Mouse (Mus musculus) right cerebral cortex, postnatal 25 days (tissue): ENCODE results near the gene Fcgrt.

ENCODE experiments used
- DNase-seq: peaks from one replicate; pipeline ENCODE4 v3.0.0; 2022

Gene Fcgrt

GRCm38 (mm10) chr7:45082401-45083299, 21.0 kb downstream of the Fcgrt start:
- DNase-seq: no peak

- DNase-seq: no peak
These were observed 22.6 kb downstream of the Fcgrt start for GRCm38 (mm10) chr7:45081016-45081415.

- DNase-seq: peak; percentile 81
These were observed 23.8 kb downstream of the Fcgrt start for GRCm38 (mm10) chr7:45079856-45080255.

- peak; percentile 53 for DNase-seq
These were observed 25.1 kb downstream of the Fcgrt start for GRCm38 (mm10) chr7:45078513-45078912.

GRCm38 (mm10) chr7:45077829-45078228, 25.8 kb downstream of the Fcgrt start:
- DNase-seq: no peak

GRCm38 (mm10) chr7:45077322-45077721, 26.3 kb downstream of the Fcgrt start:
- no peak for DNase-seq

- DNase-seq: no peak
These were observed 27.1 kb downstream of the Fcgrt start for GRCm38 (mm10) chr7:45076501-45076900.

- DNase-seq: no peak
These were observed 28.2 kb downstream of the Fcgrt start for GRCm38 (mm10) chr7:45075405-45075804.

GRCm38 (mm10) chr7:45073949-45074348, 29.7 kb downstream of the Fcgrt start:
- no peak for DNase-seq

- no peak for DNase-seq
These were observed 30.4 kb downstream of the Fcgrt start for GRCm38 (mm10) chr7:45073171-45073707.

GRCm38 (mm10) chr7:45072230-45072629, 31.4 kb downstream of the Fcgrt start:
- DNase-seq: no peak

GRCm38 (mm10) chr7:45069671-45070070, 34.0 kb downstream of the Fcgrt start:
- DNase-seq: no peak

- no peak for DNase-seq
These were observed 35.7 kb downstream of the Fcgrt start for GRCm38 (mm10) chr7:45068000-45068318.

- no peak for DNase-seq
These were observed 36.3 kb downstream of the Fcgrt start for GRCm38 (mm10) chr7:45067190-45067999.

GRCm38 (mm10) chr7:45062239-45062835, 41.3 kb downstream of the Fcgrt start, which contains the start of the genes Nosip and Prrg2:
Gene Nosip (plus strand): TSS chr7:45062429.
Gene Prrg2 (minus strand): TSS chr7:45062677.
- DNase-seq: peak; percentile 91

GRCm38 (mm10) chr7:45061532-45062075, 42.0 kb downstream of the Fcgrt start:
- no peak for DNase-seq

GRCm38 (mm10) chr7:45060632-45061122, 43.0 kb downstream of the Fcgrt start:
- DNase-seq: no peak

- DNase-seq: peak; percentile 54
These were observed 44.8 kb downstream of the Fcgrt start for GRCm38 (mm10) chr7:45058607-45059571.

GRCm38 (mm10) chr7:45056972-45057348, 46.7 kb downstream of the Fcgrt start:
- DNase-seq: no peak

- DNase-seq: no peak
These were observed 47.2 kb downstream of the Fcgrt start for GRCm38 (mm10) chr7:45056329-45056971.
